Mouse (Mus musculus) heart, adult 2 months (tissue): ENCODE data around the gene Rhox3c.
"Not testable (repeated sequence)": the region's sequence is repeated elsewhere in the genome, so short reads cannot be mapped to it uniquely, and the experiment has no call there.

Experiments
- CTCF ChIP-seq: fragments of 200-600 bp; IDR thresholded peaks from 2 replicates; pipeline ENCODE4 v1.8.1; 2022; ENCODE audit warnings: antibody characterized with exemption, mild to moderate bottlenecking, moderate library complexity
- POLR2A ChIP-seq: fragments of 200-500 bp; IDR thresholded peaks from 2 replicates; pipeline ENCODE4 v1.6.1; 2011; ENCODE audit warnings: mild to moderate bottlenecking, low read depth, low read length, control low read depth; ENCODE audit not compliant: insufficient read depth

GRCm38 (mm10) chrX:37458285-37458684 lies at the start of gene Rhox3c:
- not testable (repeated sequence) for TF ChIP-seq CTCF, POLR2A
